Mouse (Mus musculus): ENCODE results near the gene Zcchc2.

Gene Zcchc2

DNA sequence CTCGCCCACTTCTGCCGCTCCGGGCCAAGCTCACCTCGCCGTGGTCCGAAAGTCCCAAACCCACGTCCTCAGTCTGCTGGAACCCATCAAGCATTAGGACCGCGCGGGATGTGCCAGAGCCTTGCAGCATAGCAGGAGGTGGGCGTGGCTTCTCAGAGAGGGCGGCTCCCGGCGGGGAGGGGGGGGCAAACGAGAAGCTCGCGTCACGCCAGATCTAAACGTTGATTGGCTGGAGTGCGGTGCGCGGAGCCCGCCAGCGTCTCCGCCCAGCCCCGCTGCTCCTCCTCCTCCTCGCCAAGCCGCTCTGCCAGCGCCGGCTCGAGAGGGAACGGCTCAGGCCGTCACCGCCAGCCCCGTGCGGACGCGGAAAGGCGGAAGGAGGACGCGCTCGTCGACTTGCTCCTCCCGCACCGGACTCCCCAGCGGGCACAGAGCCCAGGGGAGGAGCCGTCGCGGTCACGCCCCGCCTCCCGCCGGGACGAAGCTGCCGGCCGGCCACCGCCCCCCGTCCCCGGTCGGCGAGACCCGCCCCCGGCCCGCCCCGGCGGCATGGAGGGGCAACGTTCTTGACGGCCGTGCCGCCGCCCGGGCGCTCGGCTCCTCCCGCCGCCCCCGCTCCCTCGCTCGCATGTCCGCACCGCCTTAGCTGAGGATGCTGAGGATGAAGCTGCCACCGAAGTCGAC lies at the start of gene Zcchc2:
Gene Zcchc2, plus strand, starts transcription at position 269 of the 684 bp plus-strand sequence.
- DNase-seq (ENCODE audit: low spot score in 2 of 2), result peak; percentile 98

- no peak for DNase-seq (ENCODE audit: low spot score in 2 of 2)
These were observed 45.2 kb upstream of the Zcchc2 start for GRCm38 (mm10) chr1:105944927-105945580.

- DNase-seq (ENCODE audit: low spot score in 2 of 2), result no peak
These were observed 43.3 kb upstream of the Zcchc2 start for GRCm38 (mm10) chr1:105946581-105947540.

- no peak for DNase-seq (ENCODE audit: low spot score in 2 of 2)
These were observed 41.9 kb upstream of the Zcchc2 start for GRCm38 (mm10) chr1:105948352-105948751.

DNA sequence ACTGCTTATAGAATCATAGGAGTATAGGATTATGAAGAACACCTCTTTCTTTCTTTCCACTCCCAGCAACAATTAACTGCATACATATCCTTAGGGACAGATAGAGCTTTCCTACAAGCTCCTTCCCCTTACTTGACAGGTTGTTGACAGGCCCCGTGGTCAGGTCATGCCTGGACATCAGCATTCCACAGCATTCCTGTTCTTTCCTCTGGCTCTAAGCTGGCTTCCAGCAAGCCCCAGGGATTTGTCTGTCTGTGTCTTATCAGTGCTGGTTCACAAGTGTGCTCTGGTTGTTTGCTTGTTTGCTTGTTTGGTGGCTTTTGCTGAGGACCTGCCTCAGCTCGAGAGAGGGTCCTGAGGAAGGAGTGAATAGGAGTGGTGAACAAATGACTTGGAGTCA lies 36.6 kb upstream of the Zcchc2 start:
- DNase-seq (ENCODE audit: low spot score in 2 of 2), result no peak

GRCm38 (mm10) chr1:105954047-105954446 lies 36.2 kb upstream of the Zcchc2 start:
- no peak for DNase-seq (ENCODE audit: low spot score in 2 of 2)

DNA sequence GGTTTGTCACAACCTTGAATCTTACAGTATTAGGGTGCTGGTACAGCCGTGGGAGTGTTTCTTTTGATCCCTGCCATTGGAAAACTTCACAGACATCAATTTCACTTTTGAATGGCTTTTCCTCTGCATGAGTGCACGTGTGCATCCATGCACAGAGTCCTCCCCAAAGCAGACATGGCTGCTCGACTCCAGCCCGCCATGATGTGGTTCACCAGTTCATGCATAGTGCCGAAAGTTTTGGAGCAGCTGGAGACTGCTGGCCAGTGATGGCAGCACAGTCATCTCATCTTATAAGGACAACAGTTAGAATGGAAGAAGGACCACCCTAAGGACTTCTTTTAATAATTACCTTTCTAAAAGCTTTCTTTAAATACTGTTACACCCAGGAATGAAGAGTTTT lies 34.1 kb upstream of the Zcchc2 start:
- no peak for DNase-seq (ENCODE audit: low spot score in 2 of 2)

GRCm38 (mm10) chr1:105961472-105961871 lies 28.7 kb upstream of the Zcchc2 start:
- no peak for DNase-seq (ENCODE audit: low spot score in 2 of 2)

DNA sequence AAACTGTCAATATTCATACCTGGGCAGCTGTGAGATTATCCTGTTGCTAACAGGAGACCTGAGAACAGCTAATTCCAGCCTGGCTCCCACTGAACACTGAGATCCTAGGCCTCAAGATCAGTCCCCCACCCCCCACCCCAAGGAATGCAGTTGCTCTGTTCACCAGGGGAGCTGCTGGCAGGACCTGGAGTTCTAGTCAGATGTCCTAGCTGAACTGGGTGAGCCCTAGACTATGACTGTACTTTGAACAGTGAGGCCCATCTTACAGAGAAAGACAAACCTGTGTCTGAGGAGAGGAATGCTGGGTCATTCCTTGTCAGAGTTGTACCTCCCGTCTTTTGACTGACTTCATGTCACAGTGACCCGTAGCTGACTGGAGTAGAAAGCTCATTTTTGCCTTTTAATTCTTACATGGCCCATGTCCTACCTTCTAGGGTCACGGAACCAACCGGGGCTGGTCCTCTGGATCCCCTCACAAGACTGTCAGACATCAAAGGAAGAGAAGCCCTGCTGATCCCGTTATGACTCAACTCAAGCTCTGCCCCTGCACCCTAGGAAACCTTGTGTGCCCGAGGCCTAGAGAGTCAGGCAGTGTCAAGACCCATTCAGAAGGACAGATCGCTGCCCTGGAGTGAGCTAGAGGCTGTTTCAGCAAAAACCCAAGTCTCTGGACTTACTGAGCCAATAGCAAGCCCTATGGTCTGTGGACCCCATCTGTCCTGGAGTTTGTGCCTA lies 28.0 kb upstream of the Zcchc2 start:
- no peak for DNase-seq (ENCODE audit: low spot score in 2 of 2)

GRCm38 (mm10) chr1:105962852-105963251 lies 27.4 kb upstream of the Zcchc2 start:
- DNase-seq (ENCODE audit: low spot score in 2 of 2), result no peak

GRCm38 (mm10) chr1:105964514-105964913 lies 25.7 kb upstream of the Zcchc2 start:
- no peak for DNase-seq (ENCODE audit: low spot score in 2 of 2)

DNA sequence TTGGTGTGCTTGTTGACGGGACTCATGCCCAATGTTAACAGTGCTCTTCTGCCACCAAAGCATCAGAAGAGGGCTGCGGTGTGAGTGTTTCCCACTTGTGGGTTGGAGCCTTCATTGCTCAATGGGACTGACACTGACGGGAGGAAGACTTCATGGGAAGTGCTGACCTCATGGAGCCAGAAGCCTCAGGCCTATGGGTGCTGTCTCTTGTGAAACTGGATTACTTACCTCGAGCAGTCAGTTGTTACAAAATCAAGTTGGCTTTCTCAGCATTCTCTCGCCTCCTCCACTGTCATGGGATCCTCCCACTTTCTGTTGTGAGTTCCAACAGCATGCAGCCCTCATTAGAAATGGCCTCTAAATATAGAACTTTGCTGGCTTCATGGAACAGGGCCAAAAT lies 25.0 kb upstream of the Zcchc2 start:
- no peak for DNase-seq (ENCODE audit: low spot score in 2 of 2)

DNA sequence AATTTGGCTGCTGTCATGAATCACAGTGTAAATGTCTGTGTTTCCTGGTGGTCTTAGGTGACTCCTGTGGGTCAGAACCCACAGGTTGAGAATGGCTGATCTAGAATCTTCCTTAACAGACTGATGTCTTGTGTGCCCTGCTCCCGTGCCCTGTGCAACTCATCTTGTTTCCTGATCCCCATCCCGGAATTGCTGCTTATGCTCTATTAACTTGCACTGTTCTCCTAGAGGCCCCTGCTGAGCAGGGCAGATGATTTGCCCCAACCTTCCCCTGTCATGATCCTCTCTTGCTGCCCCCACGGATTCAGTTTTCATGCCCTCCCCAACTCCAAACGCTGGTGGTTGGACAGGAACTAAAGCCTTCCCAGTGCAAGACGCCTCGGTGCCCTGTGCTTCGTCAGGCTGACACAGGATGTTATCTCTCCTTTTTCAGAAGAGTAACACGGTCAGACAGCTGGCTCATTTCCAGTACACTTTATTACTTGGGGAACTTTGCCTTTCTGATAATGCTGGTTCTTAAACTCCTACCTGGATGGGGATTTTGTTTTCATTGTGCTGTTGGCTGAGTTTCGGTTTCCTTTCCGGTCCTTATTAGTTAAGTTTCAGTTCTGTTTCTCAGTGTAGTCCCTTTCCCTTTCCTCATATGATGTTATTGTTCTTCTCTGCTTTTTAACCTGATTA lies 18.6 kb upstream of the Zcchc2 start:
- peak; percentile 35 to 48 for DNase-seq (ENCODE audit: low spot score in 2 of 2)

DNA sequence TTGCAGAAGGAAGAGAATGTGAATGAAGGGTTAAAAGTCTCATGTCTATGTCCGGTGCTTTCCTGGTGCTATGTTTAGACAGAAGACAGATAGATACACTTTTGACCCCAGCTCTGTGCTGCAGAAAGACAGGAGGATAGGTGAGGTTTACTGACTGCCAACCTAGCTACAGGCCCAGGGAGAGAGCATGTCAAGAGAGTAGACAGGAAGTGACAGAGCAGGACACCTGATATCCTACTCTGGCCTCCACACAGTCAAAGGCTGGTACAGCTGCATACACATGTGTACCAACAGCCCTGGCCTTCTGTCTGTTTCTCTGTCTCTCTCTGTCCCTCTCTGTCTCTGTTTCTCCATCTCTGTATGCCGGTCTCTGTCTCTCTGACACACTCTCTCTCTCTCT lies 16.2 kb upstream of the Zcchc2 start:
- no peak for DNase-seq (ENCODE audit: low spot score in 2 of 2)

- no peak for DNase-seq (ENCODE audit: low spot score in 2 of 2)
These were observed 12.6 kb upstream of the Zcchc2 start for GRCm38 (mm10) chr1:105977446-105978094.

DNA sequence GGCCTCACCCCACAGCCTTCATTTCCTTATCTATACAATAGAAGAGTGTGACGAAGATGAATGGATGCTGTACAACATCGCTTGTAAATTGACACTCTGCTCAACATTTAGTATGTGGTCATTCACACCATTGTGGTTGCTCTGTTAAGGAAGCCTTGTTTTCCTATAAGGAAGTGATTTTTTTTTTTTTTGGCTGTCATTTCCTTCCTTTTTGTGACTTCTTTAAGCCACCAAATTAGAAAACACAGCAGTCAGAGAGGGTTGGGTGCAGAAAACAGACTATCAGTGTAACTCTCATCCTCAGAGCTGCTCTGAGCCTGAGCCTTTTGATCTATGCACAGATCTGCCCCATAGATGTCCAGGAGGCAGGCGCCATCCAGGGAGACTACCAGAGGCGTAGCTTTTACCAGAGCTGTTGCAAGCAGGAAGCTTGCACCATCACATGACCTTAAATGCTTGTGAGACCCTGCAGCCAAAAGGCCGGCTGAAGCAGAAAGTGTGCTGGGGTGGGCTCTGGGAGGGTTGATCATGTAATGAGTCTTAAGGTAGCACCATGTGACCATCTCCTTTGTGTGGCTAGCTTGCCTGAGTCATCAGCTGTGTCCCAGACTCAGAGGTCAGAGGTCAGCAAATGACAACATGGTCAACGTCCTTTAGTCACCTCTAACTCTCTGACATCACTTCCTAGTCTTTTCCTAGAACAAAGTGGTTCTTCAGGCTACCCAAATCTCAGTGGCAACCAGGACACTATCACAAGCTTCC lies 9.2 kb upstream of the Zcchc2 start:
- DNase-seq (ENCODE audit: low spot score in 2 of 2), result peak in 1 of 2 experiments; percentile 28

- no peak for DNase-seq (ENCODE audit: low spot score in 2 of 2)
These were observed 7.5 kb upstream of the Zcchc2 start for GRCm38 (mm10) chr1:105982496-105983364.

GRCm38 (mm10) chr1:105984172-105984571 lies 6.0 kb upstream of the Zcchc2 start:
- no peak for DNase-seq (ENCODE audit: low spot score in 2 of 2)

DNA sequence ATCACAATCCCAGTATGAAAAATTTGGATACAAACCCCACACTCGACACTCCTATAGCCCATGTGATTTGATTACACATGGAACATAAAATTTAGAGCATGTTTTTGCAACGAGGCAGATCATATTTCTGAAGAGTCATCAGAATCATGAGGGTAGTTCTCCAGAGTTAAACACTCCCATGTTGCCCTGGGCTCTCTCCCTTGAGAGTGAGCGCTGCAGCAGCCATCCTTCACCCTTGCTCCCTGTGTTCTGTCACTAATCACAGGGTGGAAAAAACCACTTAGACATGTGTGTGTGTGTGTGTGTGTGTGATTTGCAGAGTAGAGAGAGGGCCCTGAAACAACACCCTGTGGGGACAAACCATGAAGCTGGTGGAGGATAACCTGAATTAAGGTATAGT lies 2.0 kb upstream of the Zcchc2 start:
- DNase-seq (ENCODE audit: low spot score in 2 of 2), result no peak
